Mouse (Mus musculus): ENCODE measurements around the gene Abcb4.
"Not testable (repeated sequence)": the region's sequence is repeated elsewhere in the genome, so short reads cannot be mapped to it uniquely, and the experiment has no call there.

The Abcb4 gene

DNA sequence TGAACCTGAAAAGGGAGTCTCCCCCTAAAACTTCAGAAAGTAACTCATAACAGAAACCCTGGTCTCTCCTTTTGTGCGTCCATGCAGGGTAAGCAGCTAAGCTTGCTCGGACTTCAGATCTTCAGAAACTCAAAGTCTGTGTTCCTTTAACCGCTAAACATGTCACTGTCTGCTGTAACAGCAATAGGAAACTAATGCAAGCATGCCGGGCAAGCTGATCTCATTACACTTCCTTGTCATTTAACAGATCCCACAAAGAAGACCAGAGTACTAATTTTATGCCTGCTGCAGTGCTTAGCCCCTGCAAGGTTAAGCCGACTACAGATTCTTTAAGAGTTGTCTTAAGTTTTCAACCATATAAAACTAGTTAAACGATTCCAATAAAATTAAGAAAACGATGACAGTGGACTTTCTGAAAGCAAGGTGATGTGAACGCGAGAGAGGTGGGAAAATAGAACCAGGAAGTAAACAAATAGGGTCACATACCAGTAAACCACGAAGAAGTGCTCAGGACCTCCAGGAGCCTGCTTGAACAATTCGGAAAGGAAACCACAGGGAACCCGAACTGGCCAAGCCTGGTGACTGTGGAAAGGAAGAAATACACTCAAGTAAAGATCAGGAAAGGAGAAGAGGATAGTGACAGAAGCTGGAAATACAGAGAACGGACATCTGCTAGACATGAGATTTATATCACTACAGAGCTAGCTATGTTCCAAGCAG, 102.6 kb downstream of the Abcb4 start:
- in situ Hi-C loops (cut with MboI; ENCODE audit: unreplicated experiment in 2 of 2): loop anchor here (10.0 kb wide), 2 partner anchors 49 to 119 kb away; no protein-coding TSS in a partner anchor

GRCm38 (mm10) chr5:8996686-8997512, 103.4 kb downstream of the Abcb4 start, which contains the start of gene Crot:
Gene Crot (minus strand): TSS chr5:8997324.
- in situ Hi-C loops (cut with MboI; ENCODE audit: unreplicated experiment in 2 of 2): loop anchor here (10.0 kb wide), 2 partner anchors 48 to 118 kb away; no protein-coding TSS in a partner anchor

DNA sequence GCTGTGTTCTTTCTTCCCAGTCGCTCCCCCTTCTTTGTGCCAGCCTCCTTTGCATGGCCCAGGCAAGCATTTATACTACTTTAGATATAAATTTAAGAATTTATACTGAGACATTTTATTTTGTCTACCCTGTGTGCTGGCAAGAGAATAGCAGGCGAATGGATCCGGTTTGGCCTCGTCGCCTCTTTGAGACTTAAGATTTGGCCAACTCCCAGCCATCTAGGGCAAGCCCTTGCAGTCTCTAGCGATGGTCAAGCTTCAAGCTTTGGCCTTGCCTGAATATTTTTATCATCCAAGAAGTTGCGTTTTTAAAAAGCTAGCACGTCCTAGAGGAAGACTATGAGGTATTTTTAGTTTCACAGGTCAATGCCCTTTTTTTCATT, 104.0 kb downstream of the Abcb4 start:
- in situ Hi-C loops (cut with MboI; ENCODE audit: unreplicated experiment in 2 of 2): loop anchor here (10.0 kb wide), 2 partner anchors 47 to 117 kb away; no protein-coding TSS in a partner anchor

GRCm38 (mm10) chr5:8999108-8999507, 105.6 kb downstream of the Abcb4 start:
- in situ Hi-C loops (cut with MboI; ENCODE audit: unreplicated experiment in 2 of 2): loop anchor here (10.0 kb wide), 2 partner anchors 46 to 116 kb away; no protein-coding TSS in a partner anchor

GRCm38 (mm10) chr5:9000006-9000405, 106.5 kb downstream of the Abcb4 start:
- in situ Hi-C loops (cut with MboI; ENCODE audit: unreplicated experiment in 2 of 2): not testable (repeated sequence)

DNA sequence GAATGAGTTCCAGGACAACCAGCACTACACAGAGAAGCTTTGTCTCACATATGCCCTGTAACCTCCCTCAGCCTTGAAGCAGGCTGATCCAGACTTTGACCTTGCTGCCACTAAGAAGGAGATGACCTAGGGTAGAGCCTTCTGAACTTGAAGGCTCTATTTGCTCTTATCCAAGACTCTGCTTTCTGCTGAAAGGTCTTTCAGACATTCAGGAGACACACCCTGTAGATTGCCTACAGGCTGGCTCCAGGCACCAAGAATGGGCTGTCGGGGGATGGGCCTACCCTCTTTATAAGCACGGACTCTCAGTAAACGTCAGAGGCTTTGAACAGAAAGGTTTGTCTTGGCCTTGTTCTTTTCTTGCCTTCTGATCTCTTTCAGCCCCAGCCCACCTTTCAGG, 113.1 kb downstream of the Abcb4 start:
- in situ Hi-C loops (cut with MboI; ENCODE audit: unreplicated experiment in 2 of 2): not testable (repeated sequence)
